Mouse (Mus musculus) forebrain, postnatal 0 days (tissue): Measurements from ENCODE around the gene Ndufb4. TPM values are rescaled to one million over a fixed set of nuclear protein-coding genes. Genes with fewer than 3 reads are reported as not detected.

ENCODE experiments used
- ATAC-seq: fragments of 200-750 bp; cut with Nextera tagmentation; 2 replicates; pipeline ENCODE4 v1.8.0; 2017; ENCODE audit warnings: mild to moderate bottlenecking, moderate library complexity
- DNase-seq: peaks from one replicate; pipeline ENCODE4 v3.0.0-alpha.2; 2015
- H3K27ac ChIP-seq: fragments of 300-500 bp; sonication (generic); 2 replicates; pipeline ENCODE4 v1.5.1; 2014; ENCODE audit warnings: low read depth, mild to moderate bottlenecking, antibody characterized with exemption, low read length, moderate library complexity, mixed read lengths
- H3K27me3 ChIP-seq: fragments of 300-500 bp; sonication (generic); 2 replicates; pipeline ENCODE4 v1.6.1; 2014; ENCODE audit warnings: mild to moderate bottlenecking, low read length, mixed read lengths; ENCODE audit not compliant: insufficient read depth
- H3K36me3 ChIP-seq: fragments of 300-500 bp; sonication (generic); 2 replicates; pipeline ENCODE4 v1.6.1; 2014; ENCODE audit warnings: mild to moderate bottlenecking, moderate library complexity; ENCODE audit not compliant: insufficient read depth
- H3K4me1 ChIP-seq: fragments of 300-500 bp; sonication (generic); 2 replicates; pipeline ENCODE4 v1.6.1; 2014; ENCODE audit warnings: antibody characterized with exemption; ENCODE audit not compliant: insufficient read depth
- H3K4me2 ChIP-seq: fragments of 300-500 bp; sonication (generic); 2 replicates; pipeline ENCODE4 v1.6.1; 2014; ENCODE audit warnings: low read depth, mild to moderate bottlenecking, moderate library complexity
- H3K4me3 ChIP-seq: fragments of 300-500 bp; sonication (generic); 2 replicates; pipeline ENCODE4 v1.5.1; 2014; ENCODE audit warnings: low read depth, low read length, mixed read lengths
- H3K9ac ChIP-seq: fragments of 300-500 bp; sonication (generic); 2 replicates; pipeline ENCODE4 v1.6.1; 2014; ENCODE audit warnings: mild to moderate bottlenecking
- H3K9me3 ChIP-seq: fragments of 300-500 bp; sonication (generic); 2 replicates; pipeline ENCODE4 v1.6.1; 2016; ENCODE audit warnings: low read length
- CTCF ChIP-seq: sonication (generic); IDR thresholded peaks from 2 replicates; pipeline ENCODE4 v1.5.1; 2016; ENCODE audit warnings: antibody characterized with exemption, control low read depth, low read depth
- WGBS: fragments of 180-500 bp; shearing (Covaris S2); extraction: QIAGEN DNeasy Blood & Tissue Kit; methylation state at CpG from one replicate; pipeline ENCODE4 v1.1.7; 2014; 5-methylcytosine and 5-hydroxymethylcytosine counted together
- polyA plus RNA-seq: library from polyadenylated mRNA; unstranded; fragments of >200 nt; fragmentation: Nextera tagmentation; extraction: Ambion mirVana; gene quantifications from 2 replicates; pipeline ENCODE4 v1.2.1, GENCODE M21; 2015
- total RNA-seq: library from RNA; depleted of rRNA; stranded (reverse); fragments of >200 nt; gene quantifications from 2 replicates; pipeline ENCODE4 v1.2.3, GENCODE M21; 2014

Gene Ndufb4
- total and polyA plus RNA-seq, 2 experiments from 2014 or later, result 33.9 to 79.1 TPM

DNA sequence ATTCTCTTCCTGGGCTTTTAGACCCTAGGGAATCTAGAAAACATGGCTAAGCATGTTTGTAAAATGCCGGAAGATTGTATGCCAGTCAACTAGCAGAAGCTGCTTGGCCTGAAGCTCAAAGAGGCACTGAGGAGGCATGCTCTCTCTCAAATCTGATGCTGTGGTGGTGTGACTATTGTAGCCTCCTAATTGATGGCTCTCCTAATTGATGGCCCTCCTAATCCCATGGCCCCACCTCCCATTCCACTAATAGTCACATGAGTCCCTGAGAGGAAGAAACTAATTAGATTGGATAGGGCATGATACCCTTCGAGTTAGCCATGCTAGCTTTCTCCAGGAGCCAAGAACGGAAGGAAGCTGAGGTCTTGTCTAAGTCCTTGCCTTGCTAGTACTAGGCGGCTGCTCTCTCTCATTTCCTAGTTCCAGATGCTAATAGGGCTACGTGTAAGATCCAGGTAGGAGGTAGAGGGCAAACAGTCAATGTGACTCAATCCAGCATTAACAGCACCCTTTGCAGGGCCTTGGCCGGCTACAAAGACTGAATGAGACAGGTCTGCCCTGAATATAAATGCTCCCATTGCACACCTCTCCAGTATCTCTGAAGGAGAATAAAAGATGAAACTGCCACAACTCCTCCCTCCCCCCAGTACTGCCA is 31.8 kb upstream of the Ndufb4 start:
- DNase-seq (no peak), ATAC-seq (no peak)
- Histone ChIP-seq H3K27me3 (no peaks in the 10 kb centered on the region), H3K36me3 (no peaks in the 10 kb centered on the region), H3K4me3 (no peak overlapping the region), H3K9ac (no peak overlapping the region), H3K4me2 (no peak overlapping the region), H3K9me3 (no peaks in the 10 kb centered on the region), H3K27ac (0 out of 2 replicates have a peak overlapping the region, but pooled peaks have one; percentile 4), H3K4me1 (peaks cover 27% of the 10 kb centered on the region; the same call in 1 of the 2 replicates)
- no peak for TF ChIP-seq CTCF
- 38% methylated on average over 6 of the region's 6 CpGs for whole genome bisulfite sequencing

DNA sequence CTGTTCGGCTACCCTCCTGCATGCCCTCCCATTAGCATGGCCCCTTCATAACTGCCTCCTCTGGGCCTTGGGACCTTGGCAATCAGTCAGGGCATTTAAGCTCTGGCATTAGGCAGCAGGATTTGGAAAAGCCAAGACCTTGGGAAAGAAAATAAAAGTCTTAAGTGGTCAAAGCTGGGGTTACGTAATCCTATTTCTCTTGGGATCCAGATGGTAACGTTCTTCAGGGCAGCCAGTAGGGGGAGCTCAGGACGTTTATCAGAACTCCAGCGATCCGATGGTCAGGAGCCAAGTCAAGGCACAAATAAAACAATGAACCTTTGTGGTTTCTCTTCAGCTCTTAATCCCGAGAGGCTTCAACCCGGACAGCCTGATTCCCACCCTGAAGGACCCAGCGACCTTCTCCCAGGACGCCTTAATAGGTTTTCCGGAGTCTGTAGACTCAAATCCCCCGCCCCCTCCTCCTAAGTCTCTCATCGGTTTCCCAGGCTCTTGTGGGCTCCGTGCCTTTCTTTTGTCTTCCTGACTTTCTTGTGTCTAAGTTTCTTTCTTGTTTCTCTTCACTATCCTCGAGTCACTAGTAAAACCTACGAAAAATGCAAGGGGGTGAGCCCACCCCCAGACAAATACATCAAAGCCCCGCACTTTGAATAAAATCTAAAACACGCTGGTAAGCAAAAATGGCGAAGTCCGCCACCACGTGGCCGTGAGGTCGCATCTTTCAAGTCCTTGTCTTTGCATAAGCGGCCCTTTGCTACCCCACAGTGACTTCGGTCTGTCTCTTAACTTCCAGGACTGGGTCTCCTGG is 30.6 kb upstream of the Ndufb4 start:
- H3K27me3 ChIP-seq, result no peaks in the 10 kb centered on the region
- peaks cover 27% of the 10 kb centered on the region; the same call in 1 of the 2 replicates for H3K4me1 ChIP-seq
- H3K27ac ChIP-seq, result peak overlapping the region; percentile 89
- H3K4me3 ChIP-seq, result peak overlapping the region; percentile 41
- ATAC-seq (peak; percentile 54), DNase-seq (peak; percentile 94)
- peak overlapping the region; percentile 75 for H3K9ac ChIP-seq
- H3K9me3 ChIP-seq, result no peaks in the 10 kb centered on the region
- peak; percentile 90 for TF ChIP-seq CTCF
- peak overlapping the region; percentile 60 for H3K4me2 ChIP-seq
- H3K36me3 ChIP-seq, result no peaks in the 10 kb centered on the region
- WGBS, result under 1% methylated on average over 25 of the region's 25 CpGs

DNA sequence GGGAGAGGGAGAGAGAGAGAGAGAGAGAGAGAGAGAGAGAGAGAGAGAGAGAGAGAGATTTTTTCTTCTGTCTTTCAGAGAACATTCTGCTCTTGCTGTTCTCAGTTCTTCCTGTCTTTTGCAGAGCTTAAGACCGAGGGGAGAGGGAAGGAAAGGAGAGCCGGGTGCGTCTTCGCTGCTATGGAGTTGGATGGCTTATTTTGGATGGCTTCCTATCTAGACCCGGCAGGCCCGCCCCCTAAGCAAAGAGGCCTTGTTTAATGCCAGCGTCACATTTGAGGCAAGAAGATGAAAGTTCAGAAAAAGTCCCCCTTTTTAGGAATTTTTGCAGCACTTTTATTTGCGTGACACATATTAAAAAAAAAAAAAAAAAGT is 30.0 kb upstream of the Ndufb4 start:
- 5% methylated on average over 8 of the region's 8 CpGs for WGBS

DNA sequence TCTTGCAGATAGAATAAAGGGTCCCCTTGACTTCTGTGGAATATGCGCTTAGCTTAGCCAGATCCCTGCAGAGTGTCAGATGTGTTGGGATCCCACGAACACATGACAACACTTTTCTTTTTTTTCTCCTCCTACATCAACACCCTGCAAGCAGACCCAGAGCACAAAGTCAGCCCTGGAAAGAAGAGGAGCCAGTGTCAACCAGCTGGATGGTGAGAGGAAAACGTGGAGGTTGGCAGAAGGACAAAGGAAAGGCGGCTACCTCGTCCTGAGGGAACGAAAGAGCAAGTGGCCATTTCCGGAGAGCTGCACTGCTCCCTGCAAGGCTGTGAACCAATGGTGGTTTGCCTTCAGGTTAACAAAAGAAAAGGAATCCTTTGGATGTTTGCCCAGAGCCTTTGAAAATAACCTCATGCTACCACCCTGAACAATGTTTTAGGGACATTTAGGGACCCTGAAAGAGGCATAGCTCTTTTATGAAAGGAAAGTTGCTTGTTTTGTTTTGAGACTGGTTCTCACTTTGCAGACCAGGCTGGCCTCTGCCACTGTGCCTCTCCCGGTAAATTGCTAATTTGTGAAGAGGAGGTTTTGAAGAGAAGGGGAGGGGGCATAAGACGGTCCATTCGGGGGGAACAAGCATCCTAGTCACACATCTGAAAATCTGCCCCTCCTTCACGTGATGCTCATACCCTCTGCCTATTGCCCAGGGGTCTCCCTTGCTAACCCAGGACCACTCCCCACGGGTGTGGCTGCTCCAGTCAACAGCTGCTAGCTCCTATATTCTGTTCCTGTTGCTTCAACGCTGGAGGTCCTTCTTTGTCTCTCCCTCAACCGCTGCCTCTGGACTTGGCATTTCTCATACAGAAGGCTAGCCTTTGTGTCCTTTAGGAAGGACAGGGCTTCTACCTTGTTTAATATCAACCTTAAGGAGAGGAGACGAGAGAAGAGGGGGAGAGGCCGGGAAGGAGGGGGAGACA is 29.2 kb upstream of the Ndufb4 start:
- TF ChIP-seq CTCF, result no peak
- H3K9ac ChIP-seq, result peak overlapping the region; percentile 75
- H3K4me2 ChIP-seq, result peak overlapping the region; percentile 60
- H3K9me3 ChIP-seq, result no peaks in the 10 kb centered on the region
- ATAC-seq (peak; percentile 40), DNase-seq (peak; percentile 40)
- peaks cover 27% of the 10 kb centered on the region; the same call in 1 of the 2 replicates for H3K4me1 ChIP-seq
- H3K27ac ChIP-seq, result peak overlapping the region; percentile 89
- peak overlapping the region; percentile 41 for H3K4me3 ChIP-seq
- H3K36me3 ChIP-seq, result no peaks in the 10 kb centered on the region
- 7% methylated on average over 16 of the region's 16 CpGs for WGBS
- no peaks in the 10 kb centered on the region for H3K27me3 ChIP-seq

More for the DNA sequence above, 30.0 kb upstream of the Ndufb4 start:
- Histone ChIP-seq H3K4me1 (peaks cover 27% of the 10 kb centered on the region; the same call in 1 of the 2 replicates), H3K27ac (peak overlapping the region; percentile 89), H3K9ac (peak overlapping the region; percentile 75), H3K9me3 (no peaks in the 10 kb centered on the region), H3K36me3 (no peaks in the 10 kb centered on the region), H3K27me3 (no peaks in the 10 kb centered on the region), H3K4me3 (peak overlapping the region; percentile 41), H3K4me2 (peak overlapping the region; percentile 60)
- ATAC-seq, result peak; percentile 59
- no peak for DNase-seq
- TF ChIP-seq CTCF, result no peak

DNA sequence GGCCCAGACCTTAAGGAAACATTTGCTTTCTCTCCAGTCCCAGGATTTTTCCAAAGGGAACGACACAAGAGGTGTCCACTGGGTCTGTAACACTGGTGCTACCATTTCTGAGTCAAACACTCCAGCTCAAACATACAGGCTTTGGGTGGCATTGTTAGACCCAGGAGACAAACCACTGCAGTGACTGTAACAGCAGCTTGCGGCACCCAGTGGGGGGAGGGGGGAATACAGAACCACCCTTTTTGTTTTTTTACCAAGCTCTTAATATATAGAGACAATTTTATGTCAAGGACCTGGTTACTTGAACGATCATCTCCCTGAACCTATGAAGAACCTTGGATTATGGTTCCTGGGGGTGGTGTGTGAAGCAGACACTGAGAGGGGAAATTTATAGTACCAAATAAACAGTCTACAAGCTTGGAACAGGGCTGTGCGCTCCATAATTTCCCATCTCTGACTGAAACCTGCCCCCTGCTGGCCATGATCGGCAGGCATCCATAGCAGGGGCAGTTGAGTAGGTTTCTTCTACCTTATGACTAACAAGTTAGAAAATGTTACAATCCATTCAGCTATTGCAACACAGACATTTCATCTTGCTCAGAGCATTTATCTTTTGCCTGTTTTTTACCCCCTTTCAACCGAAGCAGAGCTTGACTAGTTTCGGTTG is 28.2 kb upstream of the Ndufb4 start:
- H3K9me3 ChIP-seq, result no peaks in the 10 kb centered on the region
- DNase-seq (peak; percentile 88), ATAC-seq (peak; percentile 58)
- no peaks in the 10 kb centered on the region for H3K27me3 ChIP-seq
- no peak overlapping the region for H3K9ac ChIP-seq
- H3K4me1 ChIP-seq, result peaks cover 27% of the 10 kb centered on the region; the same call in 1 of the 2 replicates
- H3K4me3 ChIP-seq, result no peak overlapping the region
- peak; percentile 83 for TF ChIP-seq CTCF
- WGBS, result 37% methylated on average over 7 of the region's 7 CpGs
- no peaks in the 10 kb centered on the region for H3K36me3 ChIP-seq
- peak overlapping the region; percentile 89 for H3K27ac ChIP-seq
- H3K4me2 ChIP-seq, result no peak overlapping the region

DNA sequence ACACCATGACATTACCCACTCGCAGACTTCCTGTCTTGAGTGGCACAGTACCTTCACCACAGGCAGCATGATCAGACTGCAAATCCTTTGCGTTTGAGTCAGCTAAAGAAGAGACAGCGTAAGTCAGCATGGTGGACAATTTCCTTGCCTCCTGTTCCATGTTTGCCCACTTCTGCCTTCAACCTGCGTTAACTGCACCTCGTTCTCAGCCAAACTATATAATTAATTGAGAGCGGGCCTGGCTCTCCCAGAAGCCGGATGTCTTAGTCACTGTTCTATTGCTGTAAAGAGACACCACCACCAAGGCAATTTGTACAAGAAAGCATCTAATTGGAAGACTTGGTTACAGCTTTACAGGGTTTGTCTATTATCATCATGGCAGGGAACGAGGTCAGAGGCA is 26.6 kb upstream of the Ndufb4 start:
- Histone ChIP-seq H3K4me3 (no peak overlapping the region), H3K9ac (no peak overlapping the region), H3K9me3 (no peaks in the 10 kb centered on the region), H3K4me1 (peaks cover 27% of the 10 kb centered on the region; the same call in 1 of the 2 replicates), H3K27me3 (no peaks in the 10 kb centered on the region), H3K36me3 (no peaks in the 10 kb centered on the region), H3K4me2 (no peak overlapping the region), H3K27ac (no peak overlapping the region)
- 61% methylated on average over 8 of the region's 8 CpGs for WGBS
- no peak for TF ChIP-seq CTCF
- no peak for ATAC-seq
- DNase-seq, result no peak
